Mouse (Mus musculus): ENCODE results near the gene Macrod2.
"Not testable (repeated sequence)": the region's sequence is repeated elsewhere in the genome, so short reads cannot be mapped to it uniquely, and the experiment has no call there.

Macrod2 gene

GRCm38 (mm10) chr2:140704146-140704545 is 309.0 kb downstream of the Macrod2 start:
- DNase-seq: no peak

GRCm38 (mm10) chr2:140705278-140705677 is 310.2 kb downstream of the Macrod2 start:
- no peak for DNase-seq

- DNase-seq: no peak
Observed at GRCm38 (mm10) chr2:140707550-140707949, 312.4 kb downstream of the Macrod2 start.

DNA sequence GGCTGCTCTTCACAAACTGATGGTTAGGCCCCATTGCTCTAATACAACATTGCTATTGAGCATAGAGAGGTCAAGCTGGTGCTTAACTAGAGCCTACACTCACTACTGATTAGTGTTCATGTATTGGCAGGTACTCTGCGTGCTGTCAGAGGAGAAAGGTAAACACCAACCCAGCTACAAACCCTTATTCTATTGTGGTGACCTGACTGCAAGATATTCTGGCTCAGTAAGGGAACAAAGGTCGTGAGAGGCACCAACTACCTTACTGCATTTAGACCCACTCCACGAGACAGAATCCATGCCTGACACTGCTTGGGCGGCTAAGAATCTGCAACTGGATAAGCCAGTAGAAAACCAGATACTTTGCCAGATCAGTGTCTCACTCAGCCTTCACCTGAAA is 320.7 kb downstream of the Macrod2 start:
- no peak for DNase-seq

GRCm38 (mm10) chr2:140717407-140717806 is 322.3 kb downstream of the Macrod2 start:
- no peak for DNase-seq

GRCm38 (mm10) chr2:140732616-140733183 is 337.6 kb downstream of the Macrod2 start:
- DNase-seq: no peak

- no peak for DNase-seq
Observed at GRCm38 (mm10) chr2:140740511-140740910, 345.4 kb downstream of the Macrod2 start.

DNA sequence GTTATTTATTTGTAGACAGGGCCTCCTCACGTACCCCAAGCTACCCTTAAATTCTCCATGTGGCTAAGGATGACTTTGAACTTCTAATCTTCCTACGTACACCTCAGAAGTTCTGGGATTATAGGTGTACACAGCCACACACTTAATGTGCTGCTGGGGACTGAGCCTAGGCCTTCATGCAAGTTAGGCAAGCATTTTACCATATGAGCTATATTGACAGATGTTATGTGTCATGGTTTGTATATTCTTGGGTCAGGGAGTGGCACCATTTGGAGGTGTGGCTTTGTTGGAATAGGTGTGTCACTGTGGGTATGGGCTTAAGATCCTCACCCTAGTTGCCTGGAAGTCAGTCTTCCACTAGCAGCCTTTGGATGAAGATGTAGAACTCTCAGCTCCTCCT is 347.8 kb downstream of the Macrod2 start:
- DNase-seq: not testable (repeated sequence)

- DNase-seq: no peak
Observed at GRCm38 (mm10) chr2:140758881-140759280, 363.8 kb downstream of the Macrod2 start.

DNA sequence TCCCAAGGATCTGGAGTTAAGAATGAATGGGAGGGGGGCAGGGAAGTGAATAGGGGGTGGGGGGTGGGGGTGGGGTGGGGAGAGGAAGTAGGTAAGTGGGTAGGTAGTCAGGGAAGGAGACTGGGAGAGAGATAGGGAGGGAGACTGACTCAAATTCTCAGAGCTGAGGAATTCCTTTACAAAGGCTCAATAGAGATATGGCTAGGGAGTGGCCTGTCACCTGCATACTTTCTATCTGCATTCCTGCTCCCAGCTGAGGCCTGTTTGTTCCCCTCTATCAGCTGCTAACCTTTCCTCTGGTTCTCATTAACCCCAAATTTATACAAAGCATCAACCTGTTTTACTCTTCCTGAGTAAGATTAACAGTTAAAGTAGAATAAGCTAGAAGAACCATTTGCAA is 364.6 kb downstream of the Macrod2 start:
- no peak for DNase-seq

GRCm38 (mm10) chr2:140760137-140760536 is 365.0 kb downstream of the Macrod2 start:
- no peak for DNase-seq

GRCm38 (mm10) chr2:140763076-140763891 is 368.2 kb downstream of the Macrod2 start:
- DNase-seq: no peak

- DNase-seq: no peak
Observed at GRCm38 (mm10) chr2:140769473-140769872, 374.4 kb downstream of the Macrod2 start.

DNA sequence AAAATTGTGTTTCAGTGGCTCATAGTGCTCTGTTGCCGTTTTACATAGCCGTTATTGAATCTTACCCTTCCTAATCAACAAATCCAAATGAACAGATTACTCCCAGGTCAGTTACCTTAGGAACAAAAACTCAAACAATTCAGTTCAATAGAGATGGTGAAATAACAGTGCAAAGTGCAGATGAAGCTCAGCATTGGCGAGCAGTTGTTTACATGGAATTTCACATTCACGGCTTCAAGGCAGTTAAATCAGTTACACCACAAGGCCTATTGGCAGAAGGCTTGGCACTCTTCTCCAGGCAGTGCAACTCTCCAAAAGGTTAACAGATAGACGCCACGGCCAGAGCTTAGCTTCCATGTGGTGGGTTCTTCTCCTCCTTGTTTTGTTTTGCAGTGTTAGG is 377.7 kb downstream of the Macrod2 start:
- no peak for DNase-seq

- no peak for DNase-seq
Observed at GRCm38 (mm10) chr2:140773456-140773855, 378.3 kb downstream of the Macrod2 start.

- DNase-seq: no peak
Observed at GRCm38 (mm10) chr2:140774808-140775370, 379.8 kb downstream of the Macrod2 start.

DNA sequence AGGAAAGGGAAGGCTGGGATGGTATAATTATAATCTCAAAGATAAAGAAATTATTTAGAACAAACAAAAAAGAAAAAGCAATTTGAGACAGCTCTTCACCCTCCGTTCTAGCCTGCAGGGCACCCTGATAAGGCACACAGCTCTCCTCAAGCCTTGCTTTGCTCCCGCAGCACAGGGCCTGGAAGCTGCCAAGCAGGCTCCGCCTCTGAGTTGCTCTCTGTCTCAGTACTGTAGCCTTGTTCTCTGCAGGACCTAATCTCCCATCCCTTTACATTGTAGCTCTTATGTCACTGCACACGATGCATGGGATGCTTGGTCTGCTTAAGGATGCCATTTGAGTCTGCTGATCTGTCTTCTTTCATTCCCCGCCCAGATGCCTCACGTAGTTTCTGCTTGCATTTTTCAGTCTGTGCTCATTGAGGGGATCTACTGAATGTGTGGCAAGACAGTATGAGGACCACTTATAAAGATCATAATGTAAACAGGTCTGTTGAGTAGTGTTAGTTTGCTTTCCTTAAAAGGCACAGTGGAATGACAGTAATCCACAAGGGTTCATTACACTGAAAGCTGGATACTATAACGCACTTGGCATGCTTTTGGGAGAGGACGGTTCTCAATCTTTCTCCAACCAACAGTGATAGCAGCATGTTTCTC is 380.5 kb downstream of the Macrod2 start:
- no peak for DNase-seq

DNA sequence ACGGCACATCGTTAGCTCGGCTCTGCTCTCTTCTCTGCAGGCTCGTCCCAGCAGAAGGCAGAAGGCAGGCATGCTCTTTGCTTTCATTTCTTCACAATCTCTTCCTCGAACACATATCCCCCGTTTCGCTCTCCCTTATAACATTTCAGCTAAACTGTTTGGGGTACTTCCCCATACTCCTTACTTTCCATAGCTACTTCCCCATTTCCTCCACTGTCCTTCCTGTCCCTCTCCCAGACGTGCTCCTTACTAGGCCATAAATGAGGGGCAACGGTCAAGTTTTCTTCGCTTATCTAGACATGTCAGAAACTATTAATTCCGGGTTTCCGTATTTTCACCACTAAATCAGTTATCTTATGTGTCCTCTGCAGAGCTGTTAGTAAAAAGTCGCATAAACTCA is 383.1 kb downstream of the Macrod2 start:
- no peak for DNase-seq

DNA sequence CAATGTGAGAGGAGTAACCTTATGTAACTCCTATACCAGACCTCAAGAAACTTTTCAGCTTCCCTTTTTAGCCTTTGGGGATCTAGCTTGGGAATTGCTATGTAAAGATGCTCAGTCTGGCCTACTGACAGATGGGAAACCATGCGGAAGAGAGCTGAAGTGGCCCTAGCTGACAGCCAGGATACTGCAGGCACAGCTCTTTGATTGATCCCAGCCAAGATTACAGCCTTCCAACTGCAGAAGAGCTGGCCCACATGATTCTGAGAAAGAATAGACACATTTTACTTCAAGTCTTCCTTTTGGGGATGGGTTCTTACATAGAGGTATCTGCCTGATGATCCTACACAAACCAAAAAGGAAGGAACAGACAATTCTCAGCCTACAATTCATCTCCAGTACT is 387.9 kb downstream of the Macrod2 start:
- no peak for DNase-seq

DNA sequence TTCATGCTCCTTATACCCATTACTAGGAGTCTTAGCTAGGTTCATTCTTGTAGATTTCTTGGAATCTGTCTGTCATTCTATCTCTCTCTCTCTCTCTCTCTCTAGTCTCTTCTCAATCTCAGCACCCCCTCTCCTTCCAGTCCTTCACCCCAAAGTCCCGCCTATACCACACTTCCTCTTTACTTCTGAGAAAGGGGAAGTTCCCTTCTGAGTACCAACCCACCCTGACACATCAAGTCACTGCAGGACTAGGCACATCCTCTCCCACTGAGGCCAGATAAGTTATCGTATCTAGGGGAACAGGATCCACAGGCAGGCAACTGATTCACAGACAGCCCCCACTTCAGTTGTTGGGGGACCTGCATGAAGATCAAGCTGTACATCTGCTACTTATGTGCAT is 389.5 kb downstream of the Macrod2 start:
- DNase-seq: no peak

GRCm38 (mm10) chr2:140790363-140790762 is 395.3 kb downstream of the Macrod2 start:
- no peak for DNase-seq

DNA sequence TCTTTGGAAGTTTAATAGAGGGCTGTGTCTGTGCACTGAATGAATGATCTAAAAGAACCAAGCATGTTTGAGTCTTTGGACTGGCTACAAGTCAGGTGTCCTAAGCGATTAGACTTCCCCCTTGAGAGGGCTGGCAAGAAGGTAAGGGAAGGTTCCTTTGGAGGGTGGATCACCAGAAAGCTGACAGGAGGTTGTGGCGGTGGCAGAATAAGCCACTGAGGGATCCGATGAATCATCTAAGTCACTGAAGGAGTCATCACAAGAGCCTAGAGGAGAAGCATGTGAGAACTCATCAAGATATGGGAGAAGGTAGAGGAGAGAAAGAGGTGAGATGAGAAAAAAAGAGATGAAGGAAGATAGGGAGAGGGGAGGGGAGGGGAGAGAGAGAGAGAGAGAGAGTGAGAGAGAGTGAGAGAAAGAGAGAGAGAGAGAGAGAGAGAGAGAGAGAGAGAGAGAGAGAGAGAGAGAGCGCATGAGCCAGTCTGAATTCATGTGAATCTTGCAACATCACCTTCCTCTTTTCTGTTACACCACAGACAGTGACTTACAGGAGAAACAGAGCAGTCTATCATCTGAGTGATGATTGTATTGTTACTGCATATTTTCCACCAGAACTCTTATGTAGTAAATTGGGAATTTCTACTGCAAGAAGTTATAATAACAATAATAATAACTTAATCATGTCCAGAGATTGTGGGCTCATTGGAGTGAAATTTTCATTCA is 398.9 kb downstream of the Macrod2 start:
- no peak for DNase-seq

- DNase-seq: no peak
Observed at GRCm38 (mm10) chr2:140811693-140812092, 416.6 kb downstream of the Macrod2 start.
